Mouse (Mus musculus) frontal cortex, postnatal 14 days (tissue): ENCODE data around the gene Bcas3.

Source experiments
- DNase-seq, 2 experiments: peaks; one replicate each; pipeline ENCODE4 v3.0.0; 2022; ENCODE audit warnings: low spot score in 2 of 2

Bcas3 gene

DNA sequence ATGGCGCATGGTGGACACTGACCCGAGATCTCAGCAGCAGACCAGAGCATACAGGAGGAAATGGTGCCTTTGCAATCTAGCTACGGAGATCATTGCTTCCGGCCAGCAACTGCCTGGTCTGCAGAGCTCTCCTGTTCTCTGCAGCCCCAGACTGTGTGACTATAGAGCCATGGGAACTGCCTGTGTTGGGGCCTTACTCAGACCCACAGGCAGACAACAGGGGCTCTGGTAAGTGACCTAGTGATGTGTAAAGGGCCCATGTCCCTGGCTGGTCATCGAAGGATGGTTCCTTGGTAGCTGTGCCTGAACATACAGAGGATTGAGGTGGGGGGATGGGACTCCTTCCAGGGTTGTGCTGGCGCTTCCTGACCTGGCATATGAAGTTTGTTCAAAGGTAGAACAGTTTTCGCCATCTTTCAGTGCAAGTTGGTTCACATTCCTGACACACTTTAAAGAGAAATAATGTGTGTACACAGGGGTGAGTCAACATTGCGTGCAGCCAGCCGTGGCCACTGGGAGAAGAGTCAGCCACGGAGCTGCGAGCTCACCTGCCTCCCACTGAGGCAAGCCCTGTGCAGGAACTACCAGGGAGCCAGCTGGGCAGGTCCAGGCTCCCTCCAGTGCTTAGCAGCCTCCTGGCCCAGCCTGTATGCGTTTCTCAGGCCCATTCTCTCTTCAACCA, 439.7 kb downstream of the Bcas3 start:
- no peak for DNase-seq

DNA sequence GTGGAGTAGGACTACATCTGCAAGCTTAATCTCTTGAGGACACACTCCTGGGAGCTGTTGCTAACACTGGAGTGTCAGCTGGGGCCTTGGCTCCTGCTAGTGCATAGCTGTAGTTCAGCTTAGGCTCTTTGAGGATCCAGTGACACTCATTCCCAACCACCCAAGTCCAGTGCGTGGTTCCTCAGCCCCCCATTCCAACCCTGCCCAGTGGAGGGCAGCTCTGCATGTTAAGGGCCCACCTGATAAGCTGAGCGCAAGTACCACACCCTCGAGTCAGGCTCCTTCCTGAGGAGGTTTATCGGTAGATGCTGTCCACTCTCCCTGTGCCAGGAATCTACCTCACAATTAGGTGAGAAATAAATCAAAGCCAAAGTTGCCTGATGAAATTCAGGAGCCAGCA, 446.5 kb downstream of the Bcas3 start:
- DNase-seq, result no peak

DNA sequence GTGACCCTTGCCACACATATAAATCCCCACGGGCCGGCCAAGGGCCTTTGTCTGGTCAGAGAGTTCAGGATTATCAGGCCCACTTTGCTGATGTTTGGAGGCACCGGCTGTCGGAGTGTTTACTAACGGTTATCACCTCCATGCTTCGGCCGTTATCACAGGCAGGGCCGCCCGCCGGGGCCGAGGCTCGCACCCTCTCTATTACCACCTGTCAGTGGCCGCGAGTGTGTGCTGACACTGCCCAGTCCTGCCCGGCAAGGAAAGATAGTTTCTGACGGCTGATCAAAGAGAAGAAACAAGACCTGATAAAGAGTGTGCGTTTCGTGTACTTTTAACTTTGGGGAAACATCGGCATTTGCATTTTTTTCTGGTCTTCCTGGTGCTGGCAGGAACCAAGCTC, 446.9 kb downstream of the Bcas3 start:
- DNase-seq, result no peak

DNA sequence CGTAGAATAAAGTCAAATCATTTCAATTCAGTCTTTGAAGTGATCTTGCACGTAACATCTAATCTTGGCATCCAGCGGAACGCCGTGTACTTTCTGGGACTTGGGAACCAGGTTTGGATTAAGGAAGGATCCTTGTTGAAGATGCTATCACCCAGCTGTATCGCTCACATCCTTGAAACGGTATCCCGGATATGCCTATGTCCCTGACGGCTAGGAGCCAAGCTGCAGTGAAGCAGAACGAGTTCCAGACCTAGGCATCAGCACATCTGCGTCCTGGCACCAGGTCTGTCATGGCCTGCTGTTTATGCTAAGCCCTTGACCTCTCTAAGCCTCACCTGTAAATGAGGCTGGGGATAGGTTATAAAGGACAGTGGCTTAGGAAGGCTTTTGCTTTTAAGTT, 447.4 kb downstream of the Bcas3 start:
- DNase-seq, result no peak

DNA sequence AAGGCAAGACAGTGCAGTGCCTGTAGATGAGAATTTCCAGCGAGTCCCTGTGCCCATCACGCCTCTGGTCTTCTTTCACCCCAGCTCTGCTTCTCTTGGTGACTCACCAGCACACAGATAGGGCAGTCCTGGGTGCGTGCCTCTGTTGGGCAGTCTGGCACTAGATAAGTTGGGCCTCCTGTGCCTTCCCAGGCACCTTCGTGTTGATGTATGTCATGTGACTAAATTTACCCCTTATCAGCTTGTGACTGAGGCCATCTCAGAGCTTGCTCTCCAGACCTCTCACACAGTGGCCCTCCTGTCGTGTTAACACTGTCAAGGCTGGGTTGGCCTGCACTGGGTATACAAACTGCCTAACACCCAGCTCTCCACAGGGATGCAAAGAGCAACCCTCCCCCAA, 451.1 kb downstream of the Bcas3 start:
- DNase-seq, result no peak

- DNase-seq, result no peak
Measured at GRCm38 (mm10) chr11:85805779-85806178, 452.8 kb downstream of the Bcas3 start.

DNA sequence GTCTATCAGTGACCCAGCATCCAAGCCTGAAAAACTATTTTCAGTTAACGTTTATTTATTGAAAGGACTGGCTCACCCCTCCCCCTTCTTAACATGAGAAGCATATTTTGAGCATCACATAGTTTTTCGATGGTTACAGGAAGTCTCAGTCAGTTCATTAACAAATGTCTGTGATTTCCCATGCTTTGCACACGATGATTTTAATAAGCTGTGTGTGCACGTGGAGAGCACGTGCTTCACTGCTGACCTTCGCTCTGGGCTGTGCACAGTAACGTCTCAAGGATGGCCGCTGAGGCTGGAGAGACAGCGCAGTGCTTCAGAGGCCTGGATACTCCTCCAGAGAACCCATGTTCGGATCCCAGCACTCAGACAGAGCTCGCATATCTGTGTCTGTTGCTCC, 454.4 kb downstream of the Bcas3 start:
- DNase-seq, result no peak

- DNase-seq, result no peak
Measured at GRCm38 (mm10) chr11:85811229-85811628, 458.3 kb downstream of the Bcas3 start.

GRCm38 (mm10) chr11:85811676-85812075, 458.7 kb downstream of the Bcas3 start:
- no peak for DNase-seq

DNA sequence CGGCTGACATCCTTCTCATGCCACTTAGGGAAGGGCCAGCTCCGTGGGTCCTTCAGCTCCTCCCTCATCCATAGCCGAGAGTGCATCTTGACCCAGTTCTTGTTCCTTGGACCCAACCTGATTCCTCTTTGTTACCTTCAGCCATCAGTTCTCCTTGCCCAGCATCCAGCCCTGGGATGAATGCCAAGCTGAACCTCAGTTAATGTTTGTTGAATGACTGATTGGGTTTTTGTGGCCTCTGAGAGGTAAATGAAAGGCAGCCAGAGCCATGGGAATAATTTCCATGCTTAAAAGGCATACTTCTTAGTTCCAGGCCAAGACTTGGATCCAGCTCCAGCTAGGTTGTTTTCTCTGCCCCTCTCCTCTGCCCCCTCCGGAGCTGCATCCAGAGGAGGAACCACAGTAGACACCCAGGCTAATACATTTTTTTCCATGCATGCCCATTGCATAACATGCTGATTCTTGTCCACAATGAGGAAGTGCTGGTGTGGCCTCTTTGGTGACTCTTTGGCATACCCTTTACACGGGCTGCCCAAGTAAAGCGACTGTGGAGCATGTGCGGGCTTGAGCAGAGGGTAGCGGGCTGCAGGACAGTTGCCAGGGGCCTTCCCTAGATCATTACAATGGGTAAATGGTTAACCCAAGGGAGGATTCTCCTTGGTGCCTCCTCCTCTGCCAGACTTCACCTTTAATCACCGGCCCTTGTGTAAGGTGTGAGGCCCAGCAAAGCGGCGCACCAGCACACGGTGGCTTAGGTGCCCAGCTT, 459.4 kb downstream of the Bcas3 start:
- DNase-seq, result no peak

GRCm38 (mm10) chr11:85814678-85815077, 461.7 kb downstream of the Bcas3 start:
- no peak for DNase-seq

DNA sequence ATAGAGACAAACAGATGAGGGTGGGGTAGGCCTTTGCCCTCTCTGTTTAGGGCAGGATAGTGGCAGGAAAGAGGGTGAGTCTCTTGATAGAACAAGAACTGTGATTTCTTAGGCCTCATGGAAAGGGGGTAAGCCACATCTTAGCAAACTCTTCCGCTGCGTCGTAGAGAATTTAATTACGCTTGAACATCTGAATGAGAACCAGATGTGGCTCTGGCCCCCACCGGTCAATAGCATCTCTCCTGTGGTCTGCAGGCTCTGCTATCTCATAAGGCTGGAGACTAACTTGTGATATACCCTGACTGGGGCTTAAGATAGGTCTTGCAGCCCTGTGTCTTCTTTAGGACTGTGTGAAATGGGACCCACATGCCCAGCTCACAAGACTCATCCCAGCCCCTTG, 463.5 kb downstream of the Bcas3 start:
- DNase-seq, result no peak

GRCm38 (mm10) chr11:85818401-85818800, 465.4 kb downstream of the Bcas3 start:
- no peak for DNase-seq

GRCm38 (mm10) chr11:85820959-85821358, 468.0 kb downstream of the Bcas3 start:
- DNase-seq, result no peak

- DNase-seq, result no peak
Measured at GRCm38 (mm10) chr11:85821659-85822058, 468.7 kb downstream of the Bcas3 start.

DNA sequence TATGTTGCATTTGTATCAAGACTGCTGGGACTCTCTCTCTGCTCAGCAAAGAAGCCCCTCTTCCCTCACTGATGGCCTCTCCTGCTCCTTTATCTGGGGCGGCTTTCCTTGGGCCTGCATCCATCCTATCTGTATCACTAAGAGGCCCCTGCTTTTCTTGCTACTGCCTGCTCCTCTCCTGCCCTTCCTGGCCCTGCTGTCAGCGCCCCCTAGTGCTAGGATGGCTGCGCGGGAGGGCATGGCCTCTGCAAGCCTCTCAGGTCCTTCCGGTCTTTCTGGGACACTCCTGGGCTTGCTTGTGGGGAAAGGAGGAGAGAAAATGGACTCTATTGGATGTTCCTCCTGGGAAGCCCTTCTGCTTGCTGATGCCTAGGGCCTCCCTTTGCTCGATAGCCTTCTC, 470.2 kb downstream of the Bcas3 start:
- no peak for DNase-seq

GRCm38 (mm10) chr11:85823794-85824193, 470.8 kb downstream of the Bcas3 start:
- DNase-seq, result no peak

DNA sequence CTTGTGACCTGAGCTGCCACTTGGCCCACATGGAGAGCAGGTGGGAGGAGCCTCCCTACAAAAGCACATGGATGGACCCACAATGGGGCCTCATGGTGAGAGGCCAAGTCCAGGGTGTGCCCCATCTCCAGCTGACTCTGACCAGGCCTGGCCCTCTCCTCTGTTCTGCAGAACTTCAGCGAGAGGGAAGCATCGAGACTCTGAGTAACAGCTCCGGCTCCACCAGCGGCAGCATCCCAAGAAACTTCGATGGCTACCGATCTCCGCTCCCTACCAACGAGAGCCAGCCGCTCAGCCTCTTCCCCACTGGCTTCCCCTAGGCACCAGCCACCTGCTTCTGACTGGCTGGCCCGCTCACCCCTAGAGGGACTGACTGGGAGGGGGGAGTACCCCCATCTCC, 472.1 kb downstream of the Bcas3 start:
- no peak for DNase-seq

DNA sequence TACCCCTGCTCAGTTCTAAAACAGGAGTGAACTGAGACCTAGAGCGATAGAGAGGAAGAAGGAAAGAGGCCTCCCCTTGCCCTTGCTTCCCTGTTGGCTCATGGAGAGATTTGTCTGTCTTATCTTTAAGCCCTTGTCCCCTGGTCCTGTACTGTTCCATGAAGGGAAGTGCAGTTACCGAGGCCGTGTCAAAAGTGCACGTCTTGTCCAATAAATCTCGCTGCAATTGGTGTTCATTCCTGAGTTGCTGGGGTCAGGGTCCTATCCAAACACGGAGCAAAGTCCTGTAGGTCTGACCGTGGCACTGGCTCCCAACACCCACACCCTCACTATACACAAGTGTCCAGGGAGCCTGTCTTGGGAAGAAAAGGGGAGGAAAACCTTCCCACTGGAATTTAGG, 472.9 kb downstream of the Bcas3 start:
- no peak for DNase-seq

- no peak for DNase-seq
Measured at GRCm38 (mm10) chr11:85827342-85827741, 474.4 kb downstream of the Bcas3 start.

DNA sequence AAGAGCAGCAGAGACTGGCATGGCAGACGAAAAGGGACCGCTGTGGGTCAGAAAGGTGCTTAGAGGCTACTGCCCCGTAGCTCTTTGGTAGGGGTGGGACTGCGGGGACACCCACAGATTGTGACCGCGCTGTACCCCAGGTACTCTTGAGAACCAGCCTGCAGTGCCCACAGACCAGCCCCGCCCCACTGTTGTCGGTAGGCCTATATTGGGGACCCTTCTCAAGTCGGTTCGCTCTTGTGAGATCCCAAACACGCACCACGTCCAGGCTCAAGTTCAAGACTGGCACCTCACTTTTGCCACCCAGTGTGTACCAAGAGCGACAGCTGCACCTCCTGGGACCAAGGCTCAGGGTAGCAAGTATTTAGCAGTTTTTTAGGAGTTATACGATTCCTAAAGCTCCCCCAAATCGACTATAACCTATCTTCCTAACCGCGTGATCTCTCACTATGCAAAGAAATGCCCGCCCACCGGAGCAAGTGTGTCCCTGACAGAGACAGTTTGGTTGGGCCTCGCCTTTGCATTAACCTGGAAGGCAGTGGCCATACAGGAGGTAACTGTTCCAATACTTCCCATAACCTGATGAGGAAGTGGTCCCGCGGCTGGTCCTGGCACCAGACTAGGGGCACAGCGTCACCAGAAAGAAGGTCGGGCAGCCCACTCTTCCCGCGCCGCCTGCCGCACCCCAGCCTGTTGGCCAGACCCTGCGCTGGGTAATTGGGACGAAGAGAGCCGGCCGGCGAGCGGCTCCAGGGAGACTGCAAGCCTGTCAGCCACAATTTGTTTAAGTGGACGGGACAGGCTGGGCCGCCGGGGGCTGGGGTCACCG, 475.9 kb downstream of the Bcas3 start:
- DNase-seq, result no peak
